Mouse (Mus musculus) erythroblast, embryonic 14.5 days (primary cell): ENCODE measurements around the gene Sipa1l3. TPM values are rescaled to one million over a fixed set of nuclear protein-coding genes. Genes with fewer than 3 reads are reported as not detected.

Source experiments
- H3K27me3 ChIP-seq: 2 replicates; pipeline ENCODE4 v1.6.1; 2012; ENCODE audit warnings: inconsistent platforms; ENCODE audit not compliant: control insufficient read depth
- H3K36me3 ChIP-seq: 2 replicates; pipeline ENCODE4 v1.6.1; 2012; ENCODE audit warnings: mild to moderate bottlenecking, inconsistent platforms; ENCODE audit not compliant: control insufficient read depth
- H3K4me1 ChIP-seq: 2 replicates; pipeline ENCODE4 v1.6.1; 2012; ENCODE audit warnings: inconsistent platforms; ENCODE audit not compliant: control insufficient read depth
- H3K4me3 ChIP-seq: replicated peaks from 2 replicates; pipeline ENCODE3; 2012; ENCODE audit warnings: moderate library complexity, mild to moderate bottlenecking, inconsistent platforms
- H3K9me3 ChIP-seq: 2 replicates; pipeline ENCODE4 v1.6.1; 2012; ENCODE audit warnings: low read length, inconsistent platforms, mixed read lengths; ENCODE audit not compliant: control insufficient read depth
- GATA1 ChIP-seq: IDR thresholded peaks from 2 replicates; pipeline ENCODE4 v1.6.1; 2012; ENCODE audit warnings: low read length, inconsistent platforms, mixed read lengths
- TAL1 ChIP-seq: IDR thresholded peaks from 3 replicates; pipeline ENCODE4 v1.6.1; 2012; ENCODE audit warnings: low read length, inconsistent platforms, mixed read lengths
- polyA plus RNA-seq: library from polyadenylated mRNA; stranded (reverse); fragments of >175 nt; gene quantifications from 2 replicates; pipeline ENCODE4 v1.2.3, GENCODE M21; 2012

Gene Sipa1l3
- polyA plus RNA-seq, 1 experiment: 2.0 TPM

DNA sequence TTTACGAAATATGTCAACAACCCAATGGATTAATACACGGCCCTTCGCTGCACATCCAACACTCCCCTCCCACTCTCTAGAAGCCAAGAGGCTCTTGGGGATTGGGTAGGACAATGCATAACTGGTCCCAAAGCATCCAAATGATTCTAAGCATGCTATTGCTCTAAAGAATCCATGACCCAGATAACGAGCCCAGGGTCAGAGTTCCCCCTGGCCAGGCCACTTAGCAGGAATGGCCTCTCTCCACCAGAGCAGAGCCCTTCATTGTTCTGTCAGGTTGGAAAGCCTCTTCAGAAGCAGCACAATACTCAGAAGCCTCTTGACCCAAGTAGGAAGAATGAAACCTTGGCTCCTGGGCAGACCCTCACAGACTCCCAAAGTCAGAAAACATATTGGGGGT lies 22.1 kb downstream of the Sipa1l3 start:
- Histone ChIP-seq H3K4me1 (peaks cover 5% of the 10 kb centered on the region), H3K9me3 (no peaks in the 10 kb centered on the region), H3K4me3 (no peak overlapping the region), H3K27me3 (no peaks in the 10 kb centered on the region), H3K36me3 (peaks cover 4% of the 10 kb centered on the region; the same call in 1 of the 2 replicates)
- no peak for TF ChIP-seq GATA1
- no peak for TF ChIP-seq TAL1

DNA sequence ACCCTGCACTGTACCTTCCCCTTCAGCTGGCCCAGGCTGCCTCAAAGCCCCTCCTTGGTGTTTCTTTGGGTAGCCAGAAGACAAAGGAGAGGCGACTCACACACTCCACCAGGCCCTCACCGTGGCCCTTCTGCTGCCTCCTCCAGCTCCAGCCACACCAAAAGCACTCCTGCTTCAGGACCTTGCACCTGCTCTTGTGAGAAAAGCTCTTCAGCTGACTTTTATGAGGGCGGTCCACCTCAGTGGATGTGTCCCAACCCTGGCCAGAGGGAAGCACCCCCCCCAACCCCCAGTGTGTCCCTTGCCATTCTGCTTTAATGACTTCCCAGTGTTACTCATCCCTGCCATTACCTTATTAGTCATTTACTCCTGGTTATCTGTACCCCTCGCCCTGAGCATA lies 22.6 kb downstream of the Sipa1l3 start:
- Histone ChIP-seq H3K4me3 (no peak overlapping the region), H3K27me3 (no peaks in the 10 kb centered on the region), H3K9me3 (no peaks in the 10 kb centered on the region), H3K4me1 (peaks cover 5% of the 10 kb centered on the region), H3K36me3 (peaks cover 4% of the 10 kb centered on the region; the same call in 1 of the 2 replicates)
- no peak for TF ChIP-seq GATA1
- no peak for TF ChIP-seq TAL1

DNA sequence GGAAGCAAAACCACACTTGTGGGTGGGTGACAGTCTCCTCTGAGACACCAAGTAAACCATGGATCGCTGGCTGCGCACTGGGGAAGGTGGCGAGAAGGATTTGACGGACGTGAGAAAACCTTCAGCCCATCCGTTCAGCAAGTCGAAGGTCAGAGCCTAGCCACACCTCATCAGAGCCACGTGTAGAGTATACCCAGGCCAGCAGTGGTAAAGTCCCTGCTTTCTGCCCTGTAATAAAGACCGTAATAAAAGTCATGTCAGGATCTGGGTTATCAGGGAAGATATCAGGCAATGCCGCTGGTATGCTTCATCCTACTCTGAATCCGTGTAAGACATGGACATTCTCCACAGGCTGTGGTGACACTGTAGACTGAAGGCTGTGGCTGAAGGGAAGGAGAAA lies 23.6 kb downstream of the Sipa1l3 start:
- TF ChIP-seq GATA1 (no peak), TAL1 (no peak)
- Histone ChIP-seq H3K4me3 (no peak overlapping the region), H3K9me3 (no peaks in the 10 kb centered on the region), H3K27me3 (no peaks in the 10 kb centered on the region), H3K36me3 (peaks cover 4% of the 10 kb centered on the region; the same call in 1 of the 2 replicates), H3K4me1 (peaks cover 5% of the 10 kb centered on the region)

DNA sequence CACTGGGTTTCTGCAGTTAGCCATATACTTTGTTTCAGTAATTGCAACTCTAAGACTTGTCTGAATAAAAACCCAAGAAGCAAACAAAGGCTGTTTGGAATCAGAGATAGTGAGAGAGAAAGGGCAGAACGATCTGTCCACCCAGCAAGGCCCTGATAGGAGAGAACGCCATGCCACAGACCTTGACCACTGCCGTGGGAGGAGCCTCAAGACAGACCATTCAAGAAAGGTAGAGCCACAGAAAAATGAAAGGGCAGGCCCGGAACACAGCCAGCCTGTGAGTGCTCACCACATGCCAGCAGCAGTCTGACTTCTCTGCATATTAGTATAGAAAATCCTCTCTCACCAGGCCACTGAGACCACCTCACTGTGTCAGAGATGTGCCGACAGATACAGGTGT lies 24.4 kb downstream of the Sipa1l3 start:
- H3K27me3 ChIP-seq: no peaks in the 10 kb centered on the region
- H3K4me1 ChIP-seq: peaks cover 5% of the 10 kb centered on the region
- H3K36me3 ChIP-seq: peaks cover 4% of the 10 kb centered on the region; the same call in 1 of the 2 replicates
- no peak overlapping the region for H3K4me3 ChIP-seq
- no peaks in the 10 kb centered on the region for H3K9me3 ChIP-seq
- no peak for TF ChIP-seq TAL1
- no peak for TF ChIP-seq GATA1

DNA sequence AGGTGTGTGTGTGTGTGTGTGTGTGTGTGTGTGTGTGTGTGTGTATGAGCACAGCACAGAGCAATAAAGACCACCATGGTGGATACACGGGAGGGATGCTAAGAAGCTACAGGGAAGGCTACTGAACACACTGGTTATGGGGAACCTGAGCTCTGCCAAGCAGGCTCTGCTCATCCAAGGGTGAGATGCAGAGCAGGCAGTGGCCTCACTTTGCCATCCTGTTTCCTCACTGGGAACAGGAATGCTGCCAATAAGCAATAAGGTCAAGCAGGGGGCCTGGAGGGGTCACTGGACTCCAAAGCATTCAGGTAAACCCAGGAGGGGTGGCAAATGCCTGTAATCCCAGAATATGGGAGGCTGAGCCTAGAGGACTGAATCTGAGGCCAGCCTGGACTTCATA lies 25.4 kb downstream of the Sipa1l3 start:
- H3K9me3 ChIP-seq: no peaks in the 10 kb centered on the region
- H3K4me1 ChIP-seq: no peaks in the 10 kb centered on the region; the same call in none of the 2 replicates
- H3K27me3 ChIP-seq: no peaks in the 10 kb centered on the region
- H3K36me3 ChIP-seq: peaks cover 4% of the 10 kb centered on the region; the same call in 1 of the 2 replicates
- H3K4me3 ChIP-seq: no peak overlapping the region
- TF ChIP-seq TAL1 (no peak), GATA1 (no peak)

DNA sequence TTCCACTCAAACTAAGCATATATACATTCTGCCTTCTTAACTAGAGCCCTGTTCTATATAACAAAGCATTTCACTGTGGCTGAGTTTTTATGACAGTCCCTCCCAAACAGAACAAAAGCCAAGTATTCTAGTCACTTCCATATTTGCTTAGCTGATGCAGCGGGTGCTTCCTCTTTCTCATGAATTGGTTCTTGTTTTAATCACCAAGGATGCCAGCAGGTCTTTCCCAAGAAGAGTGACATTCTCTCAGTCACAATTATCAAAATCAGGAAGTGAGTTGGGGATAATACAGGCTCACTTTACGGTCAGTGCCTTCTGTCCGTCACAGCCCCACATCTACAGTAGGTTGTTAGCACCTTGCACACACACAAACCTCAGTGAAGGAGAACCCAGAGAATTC lies 26.6 kb downstream of the Sipa1l3 start:
- H3K4me1 ChIP-seq: no peaks in the 10 kb centered on the region
- H3K9me3 ChIP-seq: no peaks in the 10 kb centered on the region
- peaks cover 4% of the 10 kb centered on the region; the same call in 1 of the 2 replicates for H3K36me3 ChIP-seq
- H3K4me3 ChIP-seq: no peak overlapping the region
- no peaks in the 10 kb centered on the region for H3K27me3 ChIP-seq
- TF ChIP-seq GATA1: no peak
- TF ChIP-seq TAL1: no peak

DNA sequence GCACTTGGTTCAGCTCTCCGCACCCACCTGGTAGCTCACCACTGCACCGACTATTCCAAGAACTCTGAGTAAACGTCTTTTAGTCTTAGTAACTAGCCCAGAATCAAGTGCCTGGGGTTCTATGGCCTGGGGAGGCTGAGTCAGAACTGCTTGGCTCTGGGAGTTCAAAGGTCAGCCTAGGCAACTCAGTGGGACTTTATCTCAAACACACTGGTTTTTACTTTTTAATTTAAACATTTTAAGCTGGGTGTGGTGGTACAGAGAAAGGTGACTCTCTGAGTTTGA lies 27.0 kb downstream of the Sipa1l3 start:
- no peaks in the 10 kb centered on the region for H3K9me3 ChIP-seq
- H3K4me3 ChIP-seq: no peak overlapping the region
- H3K36me3 ChIP-seq: peaks cover 4% of the 10 kb centered on the region; the same call in 1 of the 2 replicates
- no peaks in the 10 kb centered on the region for H3K4me1 ChIP-seq
- no peaks in the 10 kb centered on the region for H3K27me3 ChIP-seq
- TF ChIP-seq TAL1 (no peak), GATA1 (no peak)

DNA sequence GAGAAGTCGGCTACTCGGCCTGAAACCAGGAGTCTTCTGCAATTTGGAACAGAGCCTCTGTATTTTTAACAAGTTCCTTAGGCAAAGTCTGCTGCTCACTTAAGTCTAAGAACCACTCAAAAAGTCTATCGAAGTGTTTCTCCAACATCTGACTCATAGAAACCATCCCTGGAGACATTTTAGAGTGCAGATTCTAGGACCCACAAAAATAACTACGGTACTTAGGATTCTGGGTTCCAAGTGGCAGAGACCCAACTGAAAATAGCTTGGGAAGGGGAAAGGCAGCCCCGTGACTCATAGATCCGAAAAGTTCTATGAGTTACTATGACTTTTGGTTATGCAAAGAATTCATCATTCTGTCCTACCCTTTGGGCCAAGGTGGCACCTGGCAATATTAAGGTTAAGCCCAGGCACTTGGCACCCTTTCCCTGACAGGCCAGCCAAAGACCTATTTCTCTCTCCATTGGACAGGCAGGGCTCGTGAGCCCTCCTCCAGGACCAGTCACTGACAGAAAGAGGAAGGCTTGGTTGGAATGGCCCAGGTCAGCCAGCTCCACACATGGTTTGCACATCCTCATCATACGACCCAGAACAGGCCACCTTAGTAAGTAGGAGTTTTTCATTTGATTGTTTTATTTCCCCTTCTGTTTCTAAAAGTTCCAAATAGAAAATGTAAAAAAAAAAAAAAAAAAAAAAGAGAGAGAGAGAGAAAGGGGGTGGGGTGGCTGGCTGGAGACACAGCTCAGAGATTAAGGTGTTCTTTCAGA lies 27.6 kb downstream of the Sipa1l3 start:
- Histone ChIP-seq H3K4me3 (no peak overlapping the region), H3K9me3 (no peaks in the 10 kb centered on the region), H3K27me3 (no peaks in the 10 kb centered on the region), H3K4me1 (no peaks in the 10 kb centered on the region), H3K36me3 (peaks cover 4% of the 10 kb centered on the region; the same call in 1 of the 2 replicates)
- TF ChIP-seq TAL1: no peak

DNA sequence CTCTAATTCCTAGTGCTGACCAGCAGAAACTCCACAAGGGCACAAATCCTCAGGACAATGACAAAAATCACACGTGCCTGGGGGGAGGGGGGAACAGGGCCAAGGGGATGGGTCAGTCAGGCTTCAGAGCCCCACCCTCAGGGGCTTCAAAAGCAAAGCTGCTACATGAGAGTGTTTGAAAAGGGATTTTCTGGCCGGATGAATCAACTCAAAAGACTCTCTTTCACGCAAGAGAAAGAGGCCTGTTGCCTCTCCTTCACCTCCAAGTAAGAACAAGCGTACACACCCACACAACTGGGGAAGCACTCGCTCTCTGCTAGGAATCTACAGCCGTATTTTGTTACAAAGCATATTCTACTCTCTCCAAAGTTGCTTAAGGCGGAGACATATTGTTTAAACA lies 28.6 kb downstream of the Sipa1l3 start:
- no peaks in the 10 kb centered on the region for H3K27me3 ChIP-seq
- TF ChIP-seq GATA1 (no peak), TAL1 (no peak)
- H3K36me3 ChIP-seq: peaks cover 4% of the 10 kb centered on the region; the same call in 1 of the 2 replicates
- no peaks in the 10 kb centered on the region for H3K4me1 ChIP-seq
- H3K9me3 ChIP-seq: no peaks in the 10 kb centered on the region
- no peak overlapping the region for H3K4me3 ChIP-seq

DNA sequence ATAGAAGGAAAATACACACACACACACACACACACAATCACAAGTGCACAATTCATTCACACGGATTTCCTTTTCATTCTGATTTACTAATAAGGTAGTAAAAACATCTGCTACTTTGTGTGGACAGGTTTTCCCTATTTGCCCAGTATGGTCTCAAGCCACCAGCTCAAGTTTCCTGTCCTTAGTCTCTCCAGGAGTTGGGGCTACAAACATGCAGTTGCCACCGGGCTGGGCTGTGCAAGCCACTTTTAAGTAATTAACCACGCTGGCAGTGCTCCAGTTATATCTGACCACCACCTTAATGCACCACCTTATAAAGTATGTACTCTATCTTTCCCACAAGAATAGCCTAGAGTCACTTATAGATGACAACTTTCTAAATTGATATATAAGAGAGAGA lies 29.1 kb downstream of the Sipa1l3 start:
- TF ChIP-seq TAL1 (no peak), GATA1 (no peak)
- Histone ChIP-seq H3K9me3 (no peaks in the 10 kb centered on the region), H3K36me3 (no peaks in the 10 kb centered on the region; the same call in 1 of the 2 replicates), H3K4me1 (no peaks in the 10 kb centered on the region), H3K27me3 (no peaks in the 10 kb centered on the region), H3K4me3 (no peak overlapping the region)
